Mouse (Mus musculus) thymus, postnatal 0 days (tissue): Measurements from ENCODE around the gene Mrpl35. TPM values are rescaled to one million over a fixed set of nuclear protein-coding genes. Genes with fewer than 3 reads are reported as not detected.

Experiments used
- DNase-seq: peaks from one replicate; pipeline ENCODE4 v3.0.0-alpha.2; 2015; ENCODE audit warnings: low spot score
- polyA plus RNA-seq: library from polyadenylated mRNA; unstranded; fragments of >200 nt; fragmentation: Nextera tagmentation; extraction: Ambion mirVana; gene quantifications from 2 replicates; pipeline ENCODE4 v1.2.1, GENCODE M21; 2015

Gene Mrpl35
- polyA plus RNA-seq, 1 experiment from 2014 or later: 87.0 TPM

DNA sequence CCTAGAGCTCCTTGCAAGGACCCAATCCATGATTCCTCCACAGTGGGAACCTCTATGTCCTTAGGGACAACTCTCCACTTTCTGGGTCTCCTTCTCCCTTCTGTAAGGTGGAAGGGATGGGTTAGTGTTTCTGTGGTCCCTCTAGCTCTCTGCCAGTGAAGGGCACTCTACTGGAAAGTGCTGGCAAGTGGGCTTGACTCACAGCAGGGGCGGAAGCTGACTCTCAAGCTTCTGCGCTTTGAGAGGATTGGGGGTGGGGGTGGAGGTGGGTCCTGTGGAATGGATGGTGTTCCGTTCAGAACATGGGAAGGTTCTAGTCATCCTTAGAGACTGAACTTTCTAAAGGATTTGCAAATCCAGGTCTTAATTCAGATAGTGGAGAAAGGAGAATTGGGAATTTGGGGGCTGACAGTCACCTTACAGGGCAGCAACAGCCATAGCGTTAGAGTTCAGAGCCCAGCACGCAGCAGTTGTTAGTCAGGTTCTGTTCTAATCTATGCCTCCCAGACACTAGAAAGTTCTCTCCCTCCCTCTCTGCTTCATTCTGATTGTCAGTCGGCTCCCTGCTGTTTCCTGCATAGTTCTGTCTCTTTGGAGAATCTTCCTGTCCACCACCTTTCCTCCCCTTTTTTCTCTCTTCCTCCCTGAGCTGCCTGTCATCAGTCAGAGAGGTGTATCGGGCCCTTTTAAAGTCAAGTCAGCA, 25.6 kb downstream of the Mrpl35 start:
- DNase-seq: no peak

DNA sequence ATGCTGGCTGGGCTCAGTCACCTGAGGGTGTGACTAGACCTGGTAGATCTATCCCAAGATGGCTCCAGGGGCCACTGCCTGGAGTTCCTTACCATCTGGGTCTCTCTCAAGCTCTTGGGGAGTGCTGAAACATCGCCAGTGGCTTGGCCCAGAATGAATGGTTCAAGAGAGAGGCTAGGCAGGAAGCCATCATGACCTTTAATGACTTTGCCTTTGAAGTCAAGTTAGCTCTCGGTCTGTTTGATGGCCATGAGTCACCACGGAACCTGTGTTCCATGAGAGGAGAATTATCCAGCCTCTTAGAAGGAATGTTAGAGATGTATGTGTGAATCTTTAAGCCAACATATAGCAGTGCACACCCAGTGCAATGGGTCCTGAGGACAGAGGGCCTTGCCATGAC, 27.4 kb downstream of the Mrpl35 start:
- no peak for DNase-seq

DNA sequence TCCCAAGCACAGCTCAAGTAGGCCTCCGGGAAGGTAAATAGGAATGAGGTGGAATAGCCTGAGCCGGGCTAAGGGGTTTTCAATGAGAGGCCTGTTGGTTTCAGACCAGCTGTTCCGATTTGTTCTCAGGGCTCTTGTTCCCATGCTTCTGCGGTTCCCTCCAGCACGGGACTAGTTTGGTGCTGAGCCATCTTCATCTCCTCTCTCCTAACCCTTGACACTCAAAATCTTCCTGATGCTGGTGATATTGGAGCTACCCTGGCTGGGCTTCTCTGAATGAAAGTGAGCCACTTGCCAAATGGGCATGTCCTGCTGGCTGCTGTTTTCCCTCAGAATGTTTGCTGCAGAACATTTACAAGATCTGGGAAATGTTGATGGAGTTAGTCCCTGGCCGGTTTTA, 35.0 kb downstream of the Mrpl35 start:
- DNase-seq: no peak

- DNase-seq: peak; percentile 53
These were observed 38.4 kb downstream of the Mrpl35 start for GRCm38 (mm10) chr6:71788348-71788747.

- DNase-seq: no peak
These were observed 43.6 kb downstream of the Mrpl35 start for GRCm38 (mm10) chr6:71783165-71783564.

- DNase-seq: no peak
These were observed 46.3 kb downstream of the Mrpl35 start for GRCm38 (mm10) chr6:71780431-71780830.

- DNase-seq: no peak
These were observed 46.9 kb downstream of the Mrpl35 start for GRCm38 (mm10) chr6:71779831-71780230.

DNA sequence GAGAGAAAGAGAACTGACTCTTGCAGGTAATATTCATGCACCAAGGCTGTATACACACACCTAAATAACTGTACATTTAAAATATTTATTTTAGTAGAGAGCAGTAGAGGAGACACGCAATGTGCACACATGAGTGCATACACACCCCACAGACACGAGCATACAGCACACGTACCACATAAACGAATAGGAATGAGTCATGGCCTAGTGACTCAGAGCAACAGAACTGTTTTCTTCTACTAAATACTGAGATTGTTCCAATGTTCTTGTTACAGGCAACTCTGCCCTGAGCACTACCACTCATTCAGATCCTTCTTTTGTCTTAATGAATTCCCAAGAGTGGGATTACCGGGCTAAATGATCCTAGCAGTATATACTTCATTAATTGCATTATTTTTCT, 48.8 kb downstream of the Mrpl35 start:
- no peak for DNase-seq

DNA sequence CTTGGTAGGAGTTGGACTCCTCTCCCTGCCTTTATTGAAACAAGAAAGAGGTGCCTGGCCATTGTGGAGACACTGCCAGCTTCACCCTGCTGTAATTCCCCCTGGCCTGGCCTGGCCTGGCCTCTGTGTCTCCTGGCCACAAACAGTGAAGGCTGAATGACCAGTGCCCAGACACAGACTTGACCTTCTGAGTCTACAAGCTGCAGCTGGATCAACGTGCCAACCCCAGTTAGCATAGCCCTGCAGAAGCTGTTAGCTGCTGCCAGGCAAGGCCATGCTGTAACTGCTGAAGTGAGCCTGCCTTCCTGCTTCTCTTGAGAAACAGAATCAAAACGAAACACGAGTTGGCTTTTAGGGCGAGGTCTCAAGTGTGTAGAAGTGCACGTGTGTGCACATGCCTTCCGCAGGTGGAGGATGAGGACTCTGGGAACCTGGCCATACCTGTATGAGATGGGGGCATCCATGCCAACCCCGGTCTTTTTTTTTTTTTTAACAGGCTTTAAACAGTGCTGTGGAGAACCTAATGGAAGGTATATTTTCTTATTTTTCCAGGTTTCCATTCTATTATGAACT, 54.0 kb downstream of the Mrpl35 start:
- DNase-seq: no peak

DNA sequence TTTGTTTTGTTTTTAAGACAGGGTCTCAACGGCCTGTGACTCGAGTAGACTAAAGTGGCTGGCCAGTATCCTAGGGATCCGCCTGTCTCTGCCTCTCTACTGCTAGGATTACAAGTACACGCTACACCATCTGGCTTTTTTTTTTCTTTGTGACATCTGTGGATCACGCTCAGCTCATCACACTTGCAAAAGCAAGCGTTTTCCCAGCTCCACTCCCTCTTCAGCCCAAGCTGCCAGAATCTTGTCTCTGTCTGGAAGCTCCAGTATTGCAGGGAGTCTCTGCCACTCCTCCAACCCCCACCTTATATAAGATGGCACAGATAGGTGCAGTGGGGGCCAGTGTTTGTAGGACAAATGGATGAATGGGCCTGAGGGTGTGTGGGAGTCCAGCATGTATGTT, 54.6 kb downstream of the Mrpl35 start:
- DNase-seq: no peak

DNA sequence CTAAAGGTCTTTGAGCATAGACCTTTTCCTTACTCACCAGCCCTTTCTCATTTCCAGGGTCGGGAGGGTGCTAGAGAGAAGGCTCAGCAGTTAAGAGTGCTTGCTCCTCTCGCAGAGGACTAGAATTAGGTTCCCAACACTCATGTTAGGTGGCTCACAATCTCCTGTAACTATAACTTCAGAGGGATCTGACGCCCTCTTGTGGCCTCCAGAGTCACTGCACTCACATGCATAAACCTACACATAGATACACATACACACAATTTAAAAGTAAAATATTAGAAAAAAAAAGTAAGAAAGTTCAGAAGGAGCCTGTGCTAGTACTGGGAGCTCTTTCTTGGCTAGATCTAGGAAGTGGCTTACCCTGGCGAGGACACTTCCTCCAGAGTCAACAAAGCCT, 55.5 kb downstream of the Mrpl35 start:
- DNase-seq: no peak

DNA sequence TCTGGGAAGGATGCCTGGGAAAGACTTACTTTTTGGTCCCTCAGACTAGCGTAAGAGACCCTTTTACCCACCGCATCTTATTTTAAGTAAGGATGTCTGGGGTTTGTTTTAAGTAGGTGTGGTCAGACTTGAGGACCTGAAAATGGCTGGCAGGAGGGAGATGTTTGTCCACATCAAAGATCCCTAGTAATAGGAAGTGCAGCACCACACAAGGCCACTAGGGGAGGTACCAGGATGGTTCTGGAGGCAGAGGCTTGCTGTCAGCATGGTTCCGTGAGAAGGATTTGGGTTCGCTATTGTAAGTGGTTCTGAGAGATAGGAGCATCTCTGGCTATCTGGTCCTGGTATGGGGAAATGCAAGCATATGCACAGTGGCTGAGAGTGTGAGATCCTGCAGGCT, 55.9 kb downstream of the Mrpl35 start:
- no peak for DNase-seq

DNA sequence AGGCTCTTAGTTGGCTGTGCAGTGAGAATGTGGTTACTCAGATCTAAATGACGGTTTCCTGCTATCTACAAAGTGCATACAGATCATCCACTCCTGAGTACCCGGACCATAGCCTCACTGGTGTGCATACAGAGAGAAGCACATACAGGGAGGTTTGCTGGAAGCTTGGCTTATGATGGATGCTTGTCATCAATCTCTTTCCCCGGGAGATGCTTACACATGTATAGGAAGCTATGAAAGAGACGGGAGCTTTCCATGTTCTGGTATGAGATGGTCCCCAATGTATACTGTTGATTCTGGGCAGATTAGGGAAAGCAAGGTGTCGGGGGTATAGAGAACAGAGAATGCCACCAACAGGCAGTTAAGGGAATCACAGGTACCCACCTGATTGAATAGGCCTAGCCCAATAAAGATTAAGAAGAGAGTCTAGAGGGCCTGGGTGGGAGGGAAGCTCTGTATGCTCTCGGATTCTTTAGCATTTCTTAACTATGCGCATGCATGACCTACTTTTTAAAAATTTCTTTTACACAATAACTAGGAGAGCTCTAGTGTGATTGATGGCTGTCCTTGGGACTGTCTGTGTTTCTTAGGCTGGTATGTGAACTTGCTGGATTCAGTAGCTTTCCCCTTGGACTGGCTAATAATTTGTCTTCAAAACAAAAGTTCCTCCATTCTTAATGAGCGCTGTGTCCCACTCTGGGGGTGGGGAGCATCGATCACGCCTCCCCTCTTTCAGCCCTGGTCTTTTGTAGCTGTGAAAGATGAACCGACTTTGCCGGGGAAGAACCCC, 56.7 kb downstream of the Mrpl35 start:
- DNase-seq: peak; percentile 72

GRCm38 (mm10) chr6:71767761-71768160, 59.0 kb downstream of the Mrpl35 start:
- peak; percentile 50 for DNase-seq

Other genes starting within 250 kb of the Mrpl35 start
- 40.3 and 44.5 TPM in 2 replicates for gene Kdm3a, start 194.0 kb downstream of the Mrpl35 start, polyA plus RNA-seq
- 2.2 and 2.4 TPM in 2 replicates for gene Reep1, start 119.4 kb downstream of the Mrpl35 start, polyA plus RNA-seq
- 151 and 157 TPM in 2 replicates for gene Immt, start 4.4 kb upstream of the Mrpl35 start, polyA plus RNA-seq
- gene Ptcd3, start 81.8 kb upstream of the Mrpl35 start, polyA plus RNA-seq: 69.3 and 76.4 TPM in 2 replicates
- 16.5 and 17.2 TPM in 2 replicates for gene Polr1a, start 82.1 kb upstream of the Mrpl35 start, polyA plus RNA-seq